Mouse (Mus musculus): Measurements from ENCODE around the gene Aco2. TPM values are rescaled to one million over a fixed set of nuclear protein-coding genes. Genes with fewer than 3 reads are reported as not detected.

Gene Aco2
- polyA plus RNA-seq, 1 experiment from 2014 or later, result 398 TPM

DNA sequence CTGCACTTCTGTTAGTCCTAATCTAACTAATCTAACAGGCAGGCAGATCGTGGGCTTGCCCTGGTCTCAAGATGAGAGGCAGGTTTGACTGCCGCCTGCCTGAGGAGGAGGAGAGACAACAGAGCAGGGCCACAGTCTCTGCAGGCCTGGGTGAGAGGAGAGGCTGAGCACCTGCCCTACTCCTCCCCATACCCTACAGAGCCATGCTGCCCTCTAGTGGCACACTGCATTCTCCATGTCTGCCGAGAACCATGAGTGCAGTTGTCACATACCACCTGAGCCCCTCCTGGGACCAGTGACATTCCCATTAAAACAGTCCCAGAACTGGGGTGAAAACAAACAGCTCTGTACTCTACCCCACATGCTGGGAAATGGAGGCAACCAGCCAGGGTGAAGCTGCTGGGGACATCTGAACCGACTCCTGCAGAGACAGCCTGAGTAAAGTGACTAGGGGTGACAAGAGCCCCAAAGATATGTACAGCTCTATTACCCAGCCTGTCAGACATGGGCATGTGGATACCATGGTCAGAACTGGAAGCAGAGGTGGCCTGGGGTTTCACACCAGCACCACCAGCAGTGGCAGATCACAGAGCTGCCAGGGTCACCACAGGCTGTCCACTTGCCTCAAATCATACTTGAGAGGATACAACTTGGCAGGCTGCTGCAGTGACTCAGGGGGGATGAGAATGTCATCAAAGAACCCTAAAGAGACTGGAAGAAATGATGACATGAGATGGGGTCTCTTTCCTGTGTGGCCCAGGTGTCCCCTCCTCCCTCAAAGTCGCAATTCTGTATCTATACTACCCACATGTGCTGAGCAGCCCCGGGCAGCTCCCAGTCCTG, 45.7 kb downstream of the Aco2 start:
- no peaks in the 10 kb centered on the region for H3K27me3 ChIP-seq (ENCODE audit: control insufficient read depth, insufficient read depth, low read length)
- no peaks in the 10 kb centered on the region for H3K9me3 ChIP-seq (replicated peaks; ENCODE audit: control insufficient read depth, low read length)
- peaks cover 29% of the 10 kb centered on the region for H3K36me3 ChIP-seq (ENCODE audit: control insufficient read depth, insufficient read depth, low read length)
- 62% methylated on average over 6 of the region's 6 CpGs for WGBS (ENCODE audit: insufficient replicate concordance)
- ATAC-seq (replicated peaks; ENCODE audit: insufficient number of reproducible peaks, low FRiP score, low TSS enrichment), result 0 out of 2 replicates have a peak, but pooled peaks have one; percentile 37
- H3K4me1 ChIP-seq (ENCODE audit: control insufficient read depth, insufficient read depth, low read length), result no peaks in the 10 kb centered on the region
- H3K4me2 ChIP-seq, result no peak overlapping the region
- no peak overlapping the region for H3K9ac ChIP-seq (ENCODE audit: low read depth, low read length)
- no peak overlapping the region for H3K27ac ChIP-seq (ENCODE audit: low read depth, low read length)
- H3K4me3 ChIP-seq (ENCODE audit: low read depth, low read length), result no peak overlapping the region

GRCm38 (mm10) chr15:81919062-81919461, 47.0 kb downstream of the Aco2 start:
- H3K27ac ChIP-seq (ENCODE audit: low read depth, low read length), result no peak overlapping the region
- 73% methylated on average over 5 of the region's 5 CpGs for WGBS (ENCODE audit: insufficient replicate concordance)
- H3K4me3 ChIP-seq (ENCODE audit: low read depth, low read length), result no peak overlapping the region
- H3K9ac ChIP-seq (ENCODE audit: low read depth, low read length), result no peak overlapping the region
- no peak overlapping the region for H3K4me2 ChIP-seq
- no peaks in the 10 kb centered on the region for H3K9me3 ChIP-seq (replicated peaks; ENCODE audit: control insufficient read depth, low read length)
- H3K4me1 ChIP-seq (ENCODE audit: control insufficient read depth, insufficient read depth, low read length), result no peaks in the 10 kb centered on the region
- no peaks in the 10 kb centered on the region for H3K27me3 ChIP-seq (ENCODE audit: control insufficient read depth, insufficient read depth, low read length)
- ATAC-seq (replicated peaks; ENCODE audit: insufficient number of reproducible peaks, low FRiP score, low TSS enrichment), result no peak
- H3K36me3 ChIP-seq (ENCODE audit: control insufficient read depth, insufficient read depth, low read length), result peaks cover 17% of the 10 kb centered on the region

GRCm38 (mm10) chr15:81920546-81921217, 48.6 kb downstream of the Aco2 start:
- H3K27ac ChIP-seq (ENCODE audit: low read depth, low read length), result no peak overlapping the region
- 85% methylated on average over 10 of the region's 10 CpGs for WGBS (ENCODE audit: insufficient replicate concordance)
- H3K4me1 ChIP-seq (ENCODE audit: control insufficient read depth, insufficient read depth, low read length), result peaks cover 10% of the 10 kb centered on the region
- H3K9me3 ChIP-seq (replicated peaks; ENCODE audit: control insufficient read depth, low read length), result no peaks in the 10 kb centered on the region
- no peak overlapping the region for H3K4me3 ChIP-seq (ENCODE audit: low read depth, low read length)
- ATAC-seq (replicated peaks; ENCODE audit: insufficient number of reproducible peaks, low FRiP score, low TSS enrichment), result no peak
- H3K9ac ChIP-seq (ENCODE audit: low read depth, low read length), result no peak overlapping the region
- H3K27me3 ChIP-seq (ENCODE audit: control insufficient read depth, insufficient read depth, low read length), result no peaks in the 10 kb centered on the region
- no peak overlapping the region for H3K4me2 ChIP-seq
- peaks cover 6% of the 10 kb centered on the region; the same call in 1 of the 2 replicates for H3K36me3 ChIP-seq (ENCODE audit: control insufficient read depth, insufficient read depth, low read length)

- Histone ChIP-seq H3K36me3 (ENCODE audit: control insufficient read depth, insufficient read depth, low read length) (no peaks in the 10 kb centered on the region; the same call in 1 of the 2 replicates), H3K27ac (ENCODE audit: low read depth, low read length) (no peak overlapping the region), H3K4me3 (ENCODE audit: low read depth, low read length) (no peak overlapping the region), H3K27me3 (ENCODE audit: control insufficient read depth, insufficient read depth, low read length) (no peaks in the 10 kb centered on the region), H3K9me3 (replicated peaks; ENCODE audit: control insufficient read depth, low read length) (no peaks in the 10 kb centered on the region), H3K4me2 (no peak overlapping the region), H3K9ac (ENCODE audit: low read depth, low read length) (no peak overlapping the region), H3K4me1 (ENCODE audit: control insufficient read depth, insufficient read depth, low read length) (peaks cover 12% of the 10 kb centered on the region)
- no peak for ATAC-seq (replicated peaks; ENCODE audit: insufficient number of reproducible peaks, low FRiP score, low TSS enrichment)
- 71% methylated on average over 5 of the region's 5 CpGs for WGBS (ENCODE audit: insufficient replicate concordance)
Observed at GRCm38 (mm10) chr15:81921255-81921654, 49.1 kb downstream of the Aco2 start.

- peak overlapping the region; percentile 85 for H3K4me3 ChIP-seq (ENCODE audit: low read depth, low read length)
- peak overlapping the region; percentile 83; the same call in 1 of the 2 replicates for H3K9ac ChIP-seq (ENCODE audit: low read depth, low read length)
- no peak for ATAC-seq (replicated peaks; ENCODE audit: insufficient number of reproducible peaks, low FRiP score, low TSS enrichment)
- no peaks in the 10 kb centered on the region for H3K36me3 ChIP-seq (ENCODE audit: control insufficient read depth, insufficient read depth, low read length)
- no peaks in the 10 kb centered on the region for H3K9me3 ChIP-seq (replicated peaks; ENCODE audit: control insufficient read depth, low read length)
- no peak overlapping the region for H3K27ac ChIP-seq (ENCODE audit: low read depth, low read length)
- peak overlapping the region; percentile 94 for H3K4me2 ChIP-seq
- peaks cover 14% of the 10 kb centered on the region for H3K4me1 ChIP-seq (ENCODE audit: control insufficient read depth, insufficient read depth, low read length)
- WGBS (ENCODE audit: insufficient replicate concordance), result 73% methylated on average over 11 of the region's 11 CpGs
- no peaks in the 10 kb centered on the region for H3K27me3 ChIP-seq (ENCODE audit: control insufficient read depth, insufficient read depth, low read length)
Observed at GRCm38 (mm10) chr15:81924933-81925332, 52.8 kb downstream of the Aco2 start.

DNA sequence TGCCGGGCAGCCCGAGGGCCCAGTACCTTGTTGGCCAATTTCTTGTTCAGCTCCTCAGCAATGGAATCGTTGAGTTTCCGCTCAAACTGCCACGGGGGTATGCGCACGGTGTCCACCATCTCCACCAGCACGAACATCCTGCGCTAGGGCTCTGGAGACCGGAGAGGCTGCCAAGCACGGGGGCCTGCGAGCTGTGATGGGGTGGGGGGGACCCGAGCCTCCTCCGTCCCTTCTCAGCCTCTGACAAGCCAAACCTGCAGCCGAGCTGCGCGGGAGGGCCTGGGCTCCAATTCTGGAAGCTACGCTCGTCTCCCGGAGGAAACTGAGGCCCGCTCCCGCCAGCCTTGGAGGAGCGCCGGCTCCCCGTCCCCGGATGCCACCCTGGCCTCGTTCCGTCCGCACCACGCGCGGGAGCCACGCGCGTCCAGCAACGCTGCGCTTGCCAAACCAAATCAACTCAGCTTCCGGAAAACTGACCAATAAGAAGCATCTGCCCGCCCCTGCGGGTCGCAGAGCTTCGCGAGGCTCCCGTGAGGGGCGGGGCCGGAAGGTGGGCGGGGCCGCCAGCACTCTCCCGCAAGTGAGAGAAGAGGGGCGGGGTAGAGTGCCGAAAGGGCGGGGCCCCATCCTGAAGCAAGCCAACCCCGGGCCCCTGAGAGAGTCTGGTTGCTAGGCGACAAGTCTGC, 53.8 kb downstream of the Aco2 start, which contains the start of gene Polr3h:
Gene Polr3h (minus strand): TSS at position 481 of the 686 bp plus-strand sequence.
- Histone ChIP-seq H3K4me3 (ENCODE audit: low read depth, low read length) (peak within 1 kb of the TSS; percentile 85), H3K27me3 (ENCODE audit: control insufficient read depth, insufficient read depth, low read length) (no peaks in the 10 kb centered on the region), H3K4me1 (ENCODE audit: control insufficient read depth, insufficient read depth, low read length) (peaks cover 14% of the 10 kb centered on the region), H3K27ac (ENCODE audit: low read depth, low read length) (peak within 1 kb of the TSS; percentile 1; the same call in 1 of the 2 replicates), H3K9me3 (replicated peaks; ENCODE audit: control insufficient read depth, low read length) (no peaks in the 10 kb centered on the region), H3K4me2 (peak within 1 kb of the TSS; percentile 94), H3K36me3 (ENCODE audit: control insufficient read depth, insufficient read depth, low read length) (no peaks in the 10 kb centered on the region), H3K9ac (ENCODE audit: low read depth, low read length) (peak within 1 kb of the TSS; percentile 83)
- under 1% methylated on average over 52 of the region's 54 CpGs for WGBS (ENCODE audit: insufficient replicate concordance)
- ATAC-seq (replicated peaks; ENCODE audit: insufficient number of reproducible peaks, low FRiP score, low TSS enrichment), result peak; percentile 93

- H3K4me1 ChIP-seq (ENCODE audit: control insufficient read depth, insufficient read depth, low read length), result peaks cover 14% of the 10 kb centered on the region
- no peak for ATAC-seq (replicated peaks; ENCODE audit: insufficient number of reproducible peaks, low FRiP score, low TSS enrichment)
- no peaks in the 10 kb centered on the region for H3K27me3 ChIP-seq (ENCODE audit: control insufficient read depth, insufficient read depth, low read length)
- H3K4me2 ChIP-seq, result peak overlapping the region; percentile 94
- no peak overlapping the region for H3K9ac ChIP-seq (ENCODE audit: low read depth, low read length)
- H3K4me3 ChIP-seq (ENCODE audit: low read depth, low read length), result peak overlapping the region; percentile 15; the same call in 1 of the 2 replicates
- no peaks in the 10 kb centered on the region for H3K36me3 ChIP-seq (ENCODE audit: control insufficient read depth, insufficient read depth, low read length)
- WGBS (ENCODE audit: insufficient replicate concordance), result 37% methylated on average over 9 of the region's 9 CpGs
- H3K9me3 ChIP-seq (replicated peaks; ENCODE audit: control insufficient read depth, low read length), result no peaks in the 10 kb centered on the region
- H3K27ac ChIP-seq (ENCODE audit: low read depth, low read length), result no peak overlapping the region
Observed at GRCm38 (mm10) chr15:81926446-81926822, 54.3 kb downstream of the Aco2 start.

DNA sequence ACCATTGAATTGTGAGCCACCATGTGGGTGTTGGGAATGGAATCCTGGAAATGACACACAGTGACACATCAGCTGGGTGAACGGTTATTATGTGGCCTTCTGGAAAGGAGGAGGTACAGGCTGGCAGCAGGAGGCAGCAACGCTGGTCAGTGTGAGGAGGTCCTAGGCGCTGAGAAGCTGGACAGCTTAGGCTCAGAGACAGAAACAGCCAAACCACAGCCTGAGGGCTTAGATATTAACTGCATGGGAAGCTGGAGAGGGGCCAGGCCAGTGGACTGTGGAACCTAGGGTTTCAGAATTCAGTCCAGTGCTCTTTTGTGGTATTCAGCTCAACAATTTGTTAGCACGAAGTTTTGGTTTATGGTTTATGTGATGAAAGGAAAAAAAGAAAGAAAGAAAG, 55.6 kb downstream of the Aco2 start:
- Histone ChIP-seq H3K27me3 (ENCODE audit: control insufficient read depth, insufficient read depth, low read length) (no peaks in the 10 kb centered on the region), H3K9me3 (replicated peaks; ENCODE audit: control insufficient read depth, low read length) (no peaks in the 10 kb centered on the region), H3K4me1 (ENCODE audit: control insufficient read depth, insufficient read depth, low read length) (peaks cover 14% of the 10 kb centered on the region), H3K9ac (ENCODE audit: low read depth, low read length) (no peak overlapping the region), H3K27ac (ENCODE audit: low read depth, low read length) (no peak overlapping the region), H3K36me3 (ENCODE audit: control insufficient read depth, insufficient read depth, low read length) (no peaks in the 10 kb centered on the region), H3K4me3 (ENCODE audit: low read depth, low read length) (no peak overlapping the region), H3K4me2 (no peak overlapping the region)
- 60% methylated on average over 4 of the region's 4 CpGs for WGBS (ENCODE audit: insufficient replicate concordance)
- no peak for ATAC-seq (replicated peaks; ENCODE audit: insufficient number of reproducible peaks, low FRiP score, low TSS enrichment)

Measured in heart, embryonic 11.5 days (tissue).